Mouse (Mus musculus) Muller cell, postnatal 12 days (primary cell): ENCODE measurements around the gene Rasal2.

Source experiments
- DNase-seq: peaks from one replicate; pipeline ENCODE4 v3.0.0-alpha.2; 2015; ENCODE audit errors: inconsistent ontology term

Gene Rasal2

DNA sequence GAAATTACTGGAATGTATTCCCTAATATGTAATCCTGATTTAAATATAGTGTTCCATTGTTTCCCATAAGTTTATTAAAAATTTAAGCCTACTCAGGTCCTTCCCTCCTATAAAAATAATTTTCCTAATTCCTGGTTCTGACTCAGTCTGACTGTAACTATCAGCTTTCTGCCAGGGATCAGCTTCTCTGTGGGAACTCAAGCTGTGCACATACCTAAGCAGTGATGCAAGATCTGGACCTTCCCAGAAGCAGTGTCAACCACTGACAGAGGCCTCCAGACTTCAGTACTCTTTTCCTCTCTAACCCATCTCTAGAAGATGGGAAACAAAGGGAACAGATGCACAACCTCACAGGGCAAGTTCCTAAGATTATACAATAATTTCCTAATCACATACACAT lies 68.9 kb downstream of the Rasal2 start:
- DNase-seq = peak; percentile 88

DNA sequence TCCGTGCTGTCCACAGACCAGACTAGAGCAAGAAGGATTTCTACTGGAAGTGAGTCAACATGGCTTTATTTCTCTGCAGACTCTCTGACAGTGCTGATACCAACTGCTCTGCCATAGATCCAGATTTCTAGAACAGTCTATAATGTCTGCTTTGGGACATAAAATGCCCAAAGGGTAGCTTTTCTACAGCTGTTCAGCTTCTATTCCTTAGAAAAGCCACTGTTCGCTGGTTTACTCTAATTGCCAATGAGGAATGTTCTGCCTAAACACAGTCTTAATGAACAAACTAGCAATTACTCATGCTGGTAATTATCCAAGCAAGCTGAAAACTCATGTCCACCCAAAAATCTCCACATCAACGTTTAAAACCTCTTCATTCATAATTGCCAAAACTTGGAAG lies 77.6 kb downstream of the Rasal2 start:
- peak; percentile 88 for DNase-seq

DNA sequence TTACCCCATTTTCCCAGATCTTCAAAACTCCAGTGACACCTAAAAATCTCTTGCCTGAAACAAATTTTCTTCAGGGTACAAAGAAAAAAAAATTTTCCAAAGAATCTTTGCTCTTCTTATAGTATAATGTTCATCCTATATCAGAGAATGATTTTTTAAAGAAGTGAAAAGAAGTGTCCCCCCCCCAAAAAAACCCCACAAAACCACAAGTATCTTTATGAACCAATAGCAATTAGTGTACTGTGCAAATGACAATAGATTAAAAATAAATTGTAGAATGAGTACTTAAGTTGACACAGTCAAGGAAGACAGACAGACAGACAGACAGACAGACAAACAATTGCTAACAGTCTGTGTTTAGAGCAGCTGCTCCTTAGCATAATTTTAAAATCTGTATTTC lies 84.3 kb downstream of the Rasal2 start:
- DNase-seq = no peak

DNA sequence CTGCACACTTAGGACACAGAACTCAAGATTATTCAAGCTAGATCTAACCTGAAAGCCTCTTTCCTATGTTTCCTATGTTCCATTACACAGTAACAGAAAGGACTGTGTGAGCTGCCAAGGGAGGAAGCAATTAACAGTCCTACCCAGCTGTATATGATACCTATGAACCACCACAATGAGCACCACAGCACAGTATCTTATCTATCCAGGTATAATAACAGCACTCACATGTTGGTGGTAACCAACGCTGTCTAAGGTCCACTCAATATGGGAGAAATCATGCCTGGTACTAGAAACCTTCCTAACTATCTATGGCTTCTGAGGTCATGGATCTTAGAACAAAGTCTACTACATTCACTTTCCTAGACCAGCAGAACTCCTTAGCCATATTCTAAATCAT lies 89.3 kb downstream of the Rasal2 start:
- DNase-seq = no peak

DNA sequence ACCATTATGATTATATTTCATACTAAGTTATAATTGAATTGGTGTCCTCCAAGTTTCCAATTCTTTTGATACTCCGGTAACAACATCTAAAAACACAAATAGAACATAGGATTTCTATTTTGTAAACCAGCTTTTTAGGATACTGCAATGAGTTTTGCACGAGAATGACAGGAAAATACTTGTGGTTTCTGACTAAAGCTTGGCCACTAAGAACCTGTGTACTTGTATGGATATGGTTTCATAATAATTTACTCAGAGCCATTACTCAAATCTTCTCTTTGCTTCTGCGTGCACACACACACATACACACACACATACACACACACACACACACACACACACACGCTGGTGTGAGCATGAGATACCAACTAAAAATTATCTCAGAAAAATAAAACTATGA lies 93.5 kb downstream of the Rasal2 start:
- peak; percentile 31 for DNase-seq

DNA sequence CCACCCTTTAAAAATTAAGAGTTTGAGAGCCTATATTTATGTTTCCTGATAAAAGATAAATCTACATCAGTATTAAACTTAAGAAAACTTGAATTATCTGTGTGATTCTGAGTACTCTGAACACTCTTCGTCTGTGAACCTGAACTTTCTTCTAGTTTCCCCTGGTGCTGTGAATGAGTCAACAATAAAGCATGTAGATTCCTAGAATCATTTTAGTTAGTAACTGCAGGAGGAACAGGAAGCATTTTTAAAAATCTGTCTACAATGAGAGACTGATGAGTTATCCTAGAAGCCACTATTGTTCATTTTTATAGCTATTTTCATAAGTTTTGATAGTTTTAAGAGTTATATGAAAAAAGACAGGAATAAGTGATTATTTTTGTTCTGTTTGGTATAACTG lies 111.1 kb downstream of the Rasal2 start:
- DNase-seq = peak; percentile 55

DNA sequence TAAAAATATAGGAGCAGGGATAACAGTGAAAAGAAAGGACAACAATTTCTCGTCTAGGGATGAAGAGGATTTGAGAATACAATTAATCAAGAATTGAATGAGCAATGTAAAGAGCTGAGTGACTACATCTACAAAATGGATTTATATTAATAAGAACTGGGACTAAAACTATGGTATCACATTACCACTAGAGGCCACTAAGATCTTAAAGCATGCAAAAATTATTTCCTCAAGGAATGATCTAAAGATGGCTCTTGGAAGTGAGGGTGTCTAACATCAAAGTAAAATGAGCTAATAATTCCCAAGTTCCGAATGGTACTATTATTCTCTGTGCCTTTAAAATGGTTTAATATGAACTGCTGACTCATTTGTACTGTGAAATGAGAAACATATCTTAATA lies 112.8 kb downstream of the Rasal2 start:
- DNase-seq = no peak

DNA sequence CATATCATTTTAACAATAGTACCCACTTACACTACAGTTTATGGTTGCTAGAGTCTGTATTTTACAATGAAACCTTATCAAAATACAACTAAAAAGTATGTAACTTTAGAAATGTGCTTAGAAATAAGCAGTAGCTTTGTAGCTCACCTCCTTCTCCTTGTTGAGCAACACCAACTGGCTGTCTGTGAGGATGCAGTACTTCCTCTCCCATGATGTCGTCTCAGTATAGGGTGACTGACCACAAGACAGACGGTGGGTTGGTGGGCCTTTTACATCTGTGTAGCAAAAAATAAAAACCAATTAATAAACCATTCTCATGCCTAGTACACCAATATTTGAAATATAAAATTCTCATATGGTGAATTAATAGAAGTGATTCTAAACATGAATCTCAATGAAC lies 113.4 kb downstream of the Rasal2 start:
- DNase-seq = no peak

DNA sequence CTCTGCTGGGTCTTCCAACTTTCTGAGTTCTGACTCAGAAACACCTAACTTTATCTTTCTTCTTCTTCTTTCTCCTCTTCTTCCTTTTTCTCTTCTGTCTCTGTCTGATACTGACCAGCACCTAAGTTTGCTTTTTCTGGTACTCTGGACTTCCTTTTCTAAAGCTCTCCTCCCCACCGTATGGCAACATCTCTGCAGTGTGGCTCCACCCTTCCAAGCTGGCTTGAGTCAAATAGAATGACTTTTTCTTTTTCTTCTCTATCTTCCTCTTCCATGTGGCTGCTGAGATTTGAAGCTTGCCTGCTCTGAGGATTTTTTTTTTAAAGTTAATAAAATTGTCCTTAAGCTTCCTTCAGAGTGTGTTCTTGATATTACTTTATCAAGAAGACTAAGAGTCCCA lies 115.3 kb downstream of the Rasal2 start:
- no peak for DNase-seq

DNA sequence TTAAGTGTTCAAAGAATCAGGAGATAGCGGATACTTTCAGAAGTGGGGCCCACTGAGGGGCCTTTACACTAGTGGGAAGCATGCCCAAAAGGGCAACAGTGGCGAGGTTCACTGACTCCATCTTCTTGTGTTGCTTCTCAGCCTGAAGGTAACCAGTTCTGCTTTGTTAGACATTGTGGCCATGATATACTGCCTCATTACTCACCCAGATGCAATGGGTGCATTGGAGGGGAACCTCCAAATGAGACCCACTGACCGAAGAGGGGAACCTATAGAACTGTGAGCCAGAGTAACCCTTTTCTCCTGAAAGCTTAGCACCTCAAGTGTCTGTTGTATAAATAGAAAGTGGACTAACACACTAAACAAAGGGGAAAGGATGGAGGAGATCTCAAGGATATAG lies 116.5 kb downstream of the Rasal2 start:
- DNase-seq = no peak

DNA sequence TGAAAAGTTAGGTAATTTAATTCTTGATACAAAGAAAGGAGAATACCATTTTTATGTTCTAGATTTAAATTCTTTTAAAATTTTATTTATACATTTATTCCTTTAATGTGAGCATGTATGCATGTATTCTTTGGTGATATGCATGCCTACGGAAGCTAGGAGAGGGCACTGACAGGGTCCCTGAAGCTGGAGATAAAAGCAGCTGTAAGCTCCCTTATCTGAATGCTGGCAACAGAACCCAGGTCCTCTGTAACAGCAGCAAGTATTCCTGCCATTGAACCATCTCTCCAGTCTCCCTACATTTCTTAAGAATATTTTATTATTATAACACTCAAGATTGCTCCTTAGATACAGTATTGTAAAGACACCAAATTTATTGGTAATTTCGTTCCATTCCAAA lies 122.2 kb downstream of the Rasal2 start:
- DNase-seq = no peak

DNA sequence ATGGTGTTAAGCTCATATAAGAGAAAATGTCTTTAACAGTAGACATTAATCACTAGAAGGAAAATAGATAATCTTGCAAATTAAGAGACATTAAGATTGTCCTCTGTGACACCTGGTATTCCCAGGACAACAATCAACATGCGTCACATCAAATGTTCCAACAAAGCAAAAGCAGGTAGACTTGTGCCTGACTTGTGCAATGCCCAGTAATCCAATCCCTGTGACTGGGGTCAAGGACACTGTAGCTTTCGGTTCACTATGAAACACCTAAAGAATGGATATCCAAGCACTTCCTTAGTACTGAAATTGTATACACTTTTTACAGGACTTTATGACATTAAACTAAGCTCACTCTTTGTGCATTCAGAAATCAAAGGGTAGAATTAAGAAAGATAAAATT lies 123.1 kb downstream of the Rasal2 start:
- DNase-seq = no peak

DNA sequence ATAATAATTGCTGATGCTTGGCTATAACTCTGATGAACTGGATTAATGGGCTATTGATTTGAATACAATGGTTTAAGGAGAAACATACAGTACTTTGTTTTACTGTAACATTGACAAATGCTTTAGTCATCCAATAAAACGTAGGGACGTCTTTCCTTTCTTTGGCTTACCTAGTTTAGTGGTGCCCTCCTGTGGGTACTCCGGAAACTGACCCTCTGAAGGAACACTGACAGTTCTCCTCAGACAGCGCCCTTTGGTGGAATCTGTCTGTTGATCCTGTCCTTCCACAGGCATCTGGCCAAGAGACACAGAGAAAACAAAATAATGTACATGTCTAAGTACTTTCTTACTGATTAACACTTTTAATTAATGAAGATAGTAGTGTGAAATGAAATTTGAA lies 125.8 kb downstream of the Rasal2 start:
- DNase-seq = peak; percentile 53

DNA sequence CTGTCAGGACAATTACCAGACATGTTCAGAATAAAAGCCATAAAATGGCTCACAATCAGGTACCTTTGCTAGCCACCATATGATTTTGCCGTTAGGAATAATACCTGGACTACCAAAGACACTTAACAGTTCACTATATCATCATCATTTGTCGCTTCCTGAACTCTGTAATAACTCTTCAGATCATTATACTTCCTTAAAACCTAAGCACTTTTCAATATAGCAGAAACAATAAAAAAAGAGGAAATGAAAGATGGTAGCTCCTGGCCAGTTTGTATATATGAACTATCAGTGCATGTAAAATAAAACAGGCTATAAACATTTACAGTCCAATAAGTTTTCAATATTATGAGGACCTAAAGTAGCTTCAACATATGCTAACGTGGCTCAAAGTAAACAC lies 127.0 kb downstream of the Rasal2 start:
- DNase-seq = no peak

DNA sequence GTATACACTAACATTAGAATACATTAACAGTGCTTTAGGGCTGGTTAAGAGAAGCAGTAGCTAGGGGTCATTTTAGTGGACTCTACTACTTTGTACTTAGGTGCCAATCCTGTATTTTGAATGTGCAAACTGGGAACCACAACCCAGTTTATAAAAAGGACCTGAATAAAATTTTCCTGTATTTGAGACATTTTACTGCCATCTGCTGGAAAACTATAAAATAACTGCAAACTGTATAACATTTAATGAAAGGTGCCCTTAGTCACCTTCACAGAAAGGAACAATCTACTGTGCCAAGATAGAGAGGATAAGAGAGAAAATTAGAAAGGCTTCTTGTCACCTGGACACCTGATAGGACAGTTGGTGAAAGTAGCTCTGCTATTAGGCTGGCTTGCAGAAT lies 131.6 kb downstream of the Rasal2 start:
- DNase-seq = peak; percentile 28

DNA sequence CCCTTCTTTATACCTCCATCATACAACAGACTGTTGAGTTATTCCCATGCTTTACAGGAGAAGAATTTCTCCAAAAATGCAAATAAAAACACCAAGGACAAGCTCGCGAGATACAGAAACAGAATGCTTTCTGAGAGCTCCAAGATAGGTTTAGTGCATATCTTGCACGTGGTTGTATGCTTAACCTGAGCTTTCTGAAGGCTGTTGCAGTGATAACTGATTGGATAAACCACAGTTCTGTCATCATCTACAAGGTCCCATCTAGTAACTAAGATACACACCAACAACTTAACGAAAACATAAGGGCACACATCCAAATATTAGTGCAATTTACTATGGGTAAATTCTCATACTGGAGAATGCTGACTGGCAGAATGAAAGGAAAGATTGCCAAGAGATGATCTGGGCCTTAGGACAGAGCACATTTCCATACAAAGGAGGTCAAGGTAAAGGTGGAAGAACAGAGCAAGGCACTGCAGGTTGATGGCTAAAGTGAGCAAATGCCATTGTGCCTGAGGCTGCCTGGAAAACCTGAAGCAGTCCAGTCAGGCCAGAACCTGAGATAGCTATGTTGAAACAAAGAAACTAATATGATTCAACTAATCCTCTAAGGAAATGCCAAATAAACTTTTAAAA lies 136.6 kb downstream of the Rasal2 start:
- DNase-seq = no peak

DNA sequence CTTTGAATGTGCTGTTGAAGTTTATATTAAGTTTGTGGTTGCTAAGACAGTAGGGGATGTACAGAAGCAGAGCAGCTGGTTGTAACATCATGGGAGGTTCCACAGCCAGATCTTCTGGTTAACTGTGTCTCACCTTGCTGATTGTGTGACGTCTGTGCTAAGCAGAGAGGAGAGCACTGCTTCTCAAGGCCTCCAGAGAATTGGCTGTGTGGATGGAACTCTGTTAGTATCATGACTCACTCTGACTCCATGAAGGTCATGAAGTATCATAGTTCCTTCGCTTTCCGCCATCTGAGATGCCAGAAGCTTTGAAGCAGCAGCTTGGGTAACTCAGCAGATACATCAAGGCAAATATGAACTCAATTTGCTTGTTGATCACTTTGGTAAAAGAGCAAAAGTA lies 144.5 kb downstream of the Rasal2 start:
- no peak for DNase-seq

DNA sequence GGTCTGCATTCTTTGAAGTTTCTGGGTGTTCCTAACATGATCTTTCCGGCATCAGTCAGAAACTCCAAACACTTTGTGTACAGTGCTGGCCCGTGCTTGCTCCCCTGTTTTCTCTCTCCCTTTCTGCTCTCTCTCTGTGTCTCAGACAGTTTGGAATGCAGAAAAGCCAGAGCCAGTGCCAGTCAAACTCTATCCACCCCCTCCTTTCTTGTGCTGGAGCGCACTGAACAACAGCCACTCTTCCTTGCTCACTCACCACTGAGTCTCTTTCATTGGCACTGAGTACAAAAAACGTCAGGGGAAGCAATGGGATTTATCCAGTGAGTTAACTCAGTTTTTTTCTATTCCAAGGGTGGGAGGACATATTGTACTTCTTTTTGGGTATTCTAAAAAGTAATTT lies 155.8 kb downstream of the Rasal2 start:
- peak; percentile 93 for DNase-seq

DNA sequence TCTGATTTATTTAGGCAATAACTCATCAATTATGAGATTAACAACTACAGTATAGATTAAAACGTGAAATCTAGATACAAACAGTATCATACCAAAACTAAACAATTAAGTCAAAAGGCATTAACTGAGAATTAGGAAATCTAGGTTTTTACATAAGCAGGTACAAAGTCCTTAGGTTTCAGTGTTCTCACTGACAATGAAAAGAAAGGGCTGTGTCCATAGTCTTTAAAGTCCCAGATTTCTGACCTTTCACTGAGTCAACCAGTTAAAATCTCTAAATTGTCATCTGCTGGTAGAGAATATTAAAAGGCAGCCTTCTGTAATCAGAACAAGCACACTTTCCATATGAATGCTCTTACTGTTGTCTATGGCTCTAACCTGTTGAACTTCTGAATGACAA lies 156.6 kb downstream of the Rasal2 start:
- no peak for DNase-seq

DNA sequence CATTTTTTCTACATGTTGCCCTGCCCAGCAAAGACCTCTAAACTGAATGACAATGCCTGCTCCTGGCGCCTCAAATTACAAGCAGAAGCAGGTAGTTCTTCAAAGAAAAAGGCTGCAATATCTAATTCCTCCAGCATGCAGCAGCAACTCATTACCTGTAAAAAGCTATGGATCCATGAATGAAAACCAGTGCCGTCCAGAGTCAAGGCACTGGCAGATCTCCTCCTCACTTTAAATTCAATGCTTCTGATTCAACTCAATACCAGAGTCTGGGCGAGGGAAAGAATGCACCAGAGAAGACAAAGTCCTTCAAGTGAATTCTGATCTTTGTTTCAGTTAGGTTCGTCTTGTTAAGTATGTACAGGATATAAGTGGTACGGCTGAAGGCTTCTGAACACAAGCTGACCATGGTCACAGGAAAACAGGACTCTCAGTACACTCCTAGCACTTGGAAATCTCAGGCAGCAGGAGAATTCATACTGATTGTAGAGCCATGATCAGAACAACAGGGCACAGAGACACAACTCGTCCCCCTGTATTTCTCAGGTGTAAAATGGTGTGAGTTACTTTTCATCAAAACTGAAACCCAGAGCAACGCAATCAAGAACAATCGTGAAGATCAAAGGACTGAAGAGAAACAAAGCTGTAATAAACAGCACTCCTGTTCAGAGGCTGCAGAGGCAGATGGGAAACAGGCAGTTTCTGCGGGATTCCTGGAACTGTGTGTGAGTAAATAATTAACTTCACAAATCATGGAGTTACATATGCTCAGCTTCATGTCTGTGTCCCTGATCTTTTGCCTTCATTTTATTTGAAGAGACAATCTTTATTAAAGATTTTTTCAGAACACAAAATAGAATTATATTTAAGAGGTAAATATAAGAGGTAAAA lies 158.6 kb downstream of the Rasal2 start:
- no peak for DNase-seq

DNA sequence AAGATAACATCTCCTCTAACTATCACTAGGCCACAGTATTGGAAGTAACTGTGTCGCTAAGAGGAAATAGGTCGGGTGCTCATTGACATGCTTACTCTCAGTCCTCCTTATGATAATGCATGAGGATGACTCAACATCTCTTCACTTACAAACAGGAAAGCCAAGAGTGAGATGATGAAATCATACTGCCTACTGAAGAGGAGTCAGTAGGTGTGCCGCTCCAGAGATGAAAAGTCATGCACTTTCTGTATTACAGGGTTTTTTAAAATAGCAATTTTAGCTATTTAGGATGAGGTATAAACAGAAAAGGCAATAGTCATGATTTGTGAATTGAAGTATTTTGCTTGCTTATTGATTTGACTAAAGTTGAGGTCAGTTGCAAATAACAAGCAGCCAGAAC lies 164.3 kb downstream of the Rasal2 start:
- DNase-seq = no peak

DNA sequence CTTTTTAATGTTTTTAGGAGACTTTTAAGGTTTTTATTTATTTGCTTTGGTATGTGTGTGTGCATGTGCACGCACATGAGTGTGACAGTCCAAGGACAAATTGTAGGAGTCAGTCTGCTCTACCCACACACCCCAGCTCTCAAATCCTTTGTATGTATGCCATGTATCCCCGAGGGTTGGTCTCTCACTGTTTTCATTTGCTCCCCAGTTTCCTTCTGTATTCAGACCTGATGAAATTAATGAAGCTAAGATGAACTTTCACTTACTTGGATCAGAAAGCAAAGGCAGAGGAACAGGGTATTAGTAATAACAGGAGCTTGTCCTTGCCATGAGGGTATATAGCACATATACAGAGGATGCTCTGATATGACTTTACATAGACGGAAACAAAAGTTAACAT lies 165.1 kb downstream of the Rasal2 start:
- no peak for DNase-seq

DNA sequence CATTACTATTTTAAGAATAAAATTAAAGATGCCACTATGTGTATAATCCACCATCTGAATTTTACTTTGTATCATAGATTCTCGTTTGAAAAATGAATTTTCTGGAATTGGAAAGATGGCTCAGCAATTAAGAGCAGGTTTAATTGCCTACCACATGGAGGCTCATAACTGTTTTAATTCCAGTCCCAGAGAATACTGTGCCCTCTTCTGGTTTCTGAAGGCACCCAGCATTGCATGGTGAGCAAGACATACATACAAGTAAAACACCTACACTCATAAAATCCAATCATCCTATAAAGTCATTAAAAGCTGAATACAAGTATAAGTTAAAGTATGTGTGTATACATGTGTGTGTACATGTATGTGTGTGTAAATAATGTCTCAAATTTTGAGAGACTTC lies 165.6 kb downstream of the Rasal2 start:
- no peak for DNase-seq

DNA sequence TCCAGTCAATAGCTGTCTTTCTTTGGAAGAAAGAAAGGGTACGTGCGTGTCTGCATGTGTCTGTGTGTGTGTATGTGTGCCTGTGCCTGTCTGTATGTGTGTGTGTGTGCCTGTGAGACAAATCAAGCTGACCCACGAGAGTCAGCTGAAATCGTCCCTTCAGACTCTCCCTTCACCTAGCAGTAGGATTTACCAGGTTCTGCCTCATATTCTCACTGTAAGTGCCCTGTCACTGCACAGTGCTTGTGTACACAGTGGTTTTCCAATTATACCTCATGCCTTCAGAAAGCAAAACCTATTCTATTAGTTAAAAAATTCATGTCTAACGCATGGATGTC lies 168.0 kb downstream of the Rasal2 start:
- no peak for DNase-seq
